ENCODE assay signal across 9 mouse cellular contexts in genomic region chr9:40333649-40334396, GRCm38 (mm10).
DNase-seq lines count a peak whose midpoint lies in the region; ATAC-seq and TF ChIP-seq lines count a peak whose summit lies in the region.
"Had no signal": no experiment of that assay in that cellular context is flagged by ENCODE, and none has a peak within 500 bp of the region (broad histone marks: within the 10 kb centered on the region; RNA-seq: fewer than 3 reads in every experiment).

No protein-coding gene starts in this region.

- no peaks in the 10 kb centered on the region for H3K79me2 ChIP-seq in MEL (ENCODE audit: control insufficient read depth, insufficient read depth, low read length, poor library complexity)

- H3K9ac ChIP-seq in kidney, embryonic 14.5 days (ENCODE audit: low read depth, low read length): no peak overlapping the region
- H3K9ac ChIP-seq in MEL (ENCODE audit: control insufficient read depth, low read depth, low read length, poor library complexity, severe bottlenecking): no peak overlapping the region

- no peaks in the 10 kb centered on the region for H3K27me3 ChIP-seq in kidney, adult 2 months (replicated peaks; ENCODE audit: control insufficient read depth, insufficient read depth, low read length)
- no peaks in the 10 kb centered on the region for H3K27me3 ChIP-seq in kidney, embryonic 14.5 days (ENCODE audit: control insufficient read depth, insufficient read depth, low read length)
- no peaks in the 10 kb centered on the region for H3K27me3 ChIP-seq in MEL (ENCODE audit: control insufficient read depth in 1 of 2, insufficient read depth in 2 of 2, low read length in 2 of 2)

- intact Hi-C loops in gastrocnemius, postnatal 14 days (cut with DNase I; ENCODE audit: low total_unique reads): loop anchor here (5.0 to 10.0 kb wide), 3 partner anchors 51 to 141 kb away; no protein-coding TSS in a partner anchor

- no peak for TF ChIP-seq POLR2A in kidney, adult 2 months (IDR thresholded peaks at IDR 0.05; ENCODE audit: low read depth, low read length)
- no peak for TF ChIP-seq POLR2A in MEL (IDR thresholded peaks at IDR 0.05; ENCODE audit: control insufficient read depth in 1 of 2, insufficient read depth in 1 of 2, low read depth in 1 of 2, low read length in 2 of 2, poor library complexity in 1 of 2)

- H3K4me2 ChIP-seq in kidney, embryonic 14.5 days (replicated peaks; ENCODE audit: low read depth, low read length): no peak overlapping the region

- no peaks in the 10 kb centered on the region for H3K36me3 ChIP-seq in kidney, adult 2 months (ENCODE audit: control insufficient read depth, insufficient read depth, low read length)
- H3K36me3 ChIP-seq in kidney, embryonic 14.5 days (ENCODE audit: control insufficient read depth, insufficient read depth, low read length): no peaks in the 10 kb centered on the region
- no peaks in the 10 kb centered on the region for H3K36me3 ChIP-seq in MEL (ENCODE audit: control insufficient read depth in 1 of 2, insufficient read depth in 2 of 2, low read length in 2 of 2)

- H3K4me3 ChIP-seq in kidney, adult 2 months (ENCODE audit: insufficient read depth, low read depth, low read length): no peak overlapping the region
- no peak overlapping the region for H3K4me3 ChIP-seq in kidney, embryonic 14.5 days (ENCODE audit: low read length)
- H3K4me3 ChIP-seq in MEL (ENCODE audit: control insufficient read depth in 1 of 2, insufficient read depth in 1 of 2, low read depth in 2 of 2, low read length in 2 of 2): no peak overlapping the region
- H3K4me3 ChIP-seq: erythroblast, embryonic 14.5 days had no signal

- ATAC-seq in kidney, embryonic 14.5 days (ENCODE audit: low FRiP score, low TSS enrichment): no peak

- no peak for TF ChIP-seq RAD21 in MEL (IDR thresholded peaks at IDR 0.05; ENCODE audit: low read depth, low read length)

- 41% methylated on average over 9 of the region's 9 CpGs for WGBS in kidney, adult 2 months
- WGBS in kidney, embryonic 14.5 days: 61% methylated on average over 9 of the region's 9 CpGs

- no peak overlapping the region for H3K27ac ChIP-seq in kidney, adult 2 months (ENCODE audit: insufficient read depth, low read depth, low read length)
- no peak overlapping the region for H3K27ac ChIP-seq in kidney, embryonic 14.5 days (ENCODE audit: low read depth, low read length)
- no peak overlapping the region for H3K27ac ChIP-seq in MEL (ENCODE audit: control insufficient read depth, low read depth, low read length)

- H3K4me1 ChIP-seq in kidney, adult 2 months (ENCODE audit: control insufficient read depth, insufficient read depth, low read length): peaks cover 36% of the 10 kb centered on the region
- H3K4me1 ChIP-seq in kidney, embryonic 14.5 days (ENCODE audit: control insufficient read depth, insufficient read depth, low read length): no peaks in the 10 kb centered on the region
- no peaks in the 10 kb centered on the region for H3K4me1 ChIP-seq in MEL (ENCODE audit: control insufficient read depth in 1 of 2, insufficient read depth in 2 of 2, low read length in 2 of 2)

- TF ChIP-seq CTCF in kidney, adult 2 months (conservative IDR thresholded peaks at IDR 0.05; ENCODE audit: insufficient read depth, insufficient read length, low read depth, low read length): peak; percentile 88
- peak; percentile 25 to 56 (median 48); a peak in 5 of 6 replicates for TF ChIP-seq CTCF in MEL (IDR thresholded peaks at IDR 0.05 in 2 of 3, conservative IDR thresholded peaks at IDR 0.05 in 1 of 3; ENCODE audit: control insufficient read depth in 1 of 3, insufficient read depth in 1 of 3, low read depth in 2 of 3, low read length in 3 of 3, poor library complexity in 1 of 3, severe bottlenecking in 1 of 3)

- peak; percentile 70 for DNase-seq in kidney, adult 2 months
- peak; percentile 7 for DNase-seq in MEL (ENCODE audit: low read depth, low spot score)
- peak; percentile 91 for DNase-seq in cerebellum, adult 9-10 months
- peak; percentile 75 for DNase-seq in gastrocnemius, postnatal 14 days
- peak; percentile 73 to 94 for DNase-seq in layer of hippocampus, postnatal 25 days (ENCODE audit: extremely low spot score in 1 of 2, low spot score in 1 of 2)
- peak; percentile 79 for DNase-seq in naive thymus-derived CD4-positive, alpha-beta T cell, adult 2 months (ENCODE audit: low read depth)
- peak; percentile 55 to 63 for DNase-seq in thymus, postnatal 36 days

- TF ChIP-seq EP300 in MEL (IDR thresholded peaks at IDR 0.05; ENCODE audit: low read depth in 1 of 2, low read length in 2 of 2): no peak

- no peaks in the 10 kb centered on the region for H3K9me3 ChIP-seq in kidney, embryonic 14.5 days (ENCODE audit: control insufficient read depth, low read length)
- no peaks in the 10 kb centered on the region for H3K9me3 ChIP-seq in MEL (replicated peaks; ENCODE audit: insufficient read depth, low read length)

TF ChIP-seq in MEL, 35 proteins besides CTCF, POLR2A, EP300 and RAD21:
- no peak for TF ChIP-seq SMC3 (IDR thresholded peaks at IDR 0.05; ENCODE audit: low read depth, low read length)
- TF ChIP-seq ELF1 (IDR thresholded peaks at IDR 0.05; ENCODE audit: low read depth, low read length): no peak
- TF ChIP-seq POLR2AphosphoS5 (IDR thresholded peaks at IDR 0.05; ENCODE audit: borderline replicate concordance, low read depth, low read length): no peak
- no peak for TF ChIP-seq MYC (IDR thresholded peaks at IDR 0.05; ENCODE audit: low read depth, low read length)
- TF ChIP-seq BHLHE40 (IDR thresholded peaks at IDR 0.05; ENCODE audit: borderline replicate concordance, low read depth, low read length): no peak
- no peak for TF ChIP-seq MYB (IDR thresholded peaks at IDR 0.05; ENCODE audit: low read depth, low read length)
- TF ChIP-seq E2F4 (IDR thresholded peaks at IDR 0.05; ENCODE audit: borderline replicate concordance, low read depth, low read length): no peak
- TF ChIP-seq RCOR1 (IDR thresholded peaks at IDR 0.05; ENCODE audit: low read depth, low read length): no peak
- no peak for TF ChIP-seq ZNF384 (IDR thresholded peaks at IDR 0.05; ENCODE audit: low read depth, low read length)
- TF ChIP-seq POLR2AphosphoS2 (IDR thresholded peaks at IDR 0.05; ENCODE audit: low read length): no peak
- TF ChIP-seq MAZ (IDR thresholded peaks at IDR 0.05; ENCODE audit: low read depth, low read length): no peak
- TF ChIP-seq SIN3A (IDR thresholded peaks at IDR 0.05; ENCODE audit: low read length): no peak
- TF ChIP-seq UBTF (IDR thresholded peaks at IDR 0.05; ENCODE audit: borderline replicate concordance, insufficient read depth, low read depth, low read length): no peak
- TF ChIP-seq TCF12 (IDR thresholded peaks at IDR 0.05; ENCODE audit: low read depth, low read length): no peak
- TF ChIP-seq CHD1 (IDR thresholded peaks at IDR 0.05; ENCODE audit: low read depth, low read length): no peak
- TF ChIP-seq CHD2 (IDR thresholded peaks at IDR 0.05; ENCODE audit: low read length): no peak
- TF ChIP-seq MXI1 (IDR thresholded peaks at IDR 0.05; ENCODE audit: low read depth, low read length): no peak
- TF ChIP-seq JUND (IDR thresholded peaks at IDR 0.05; ENCODE audit: low read depth, low read length): no peak
- TF ChIP-seq ZMIZ1 (IDR thresholded peaks at IDR 0.05; ENCODE audit: low read depth, low read length): no peak
- no peak for TF ChIP-seq HCFC1 (IDR thresholded peaks at IDR 0.05; ENCODE audit: low read depth, low read length)

Comparison
In these comparisons a context has a peak if more than half of its experiments do, and no peak if none do; other contexts are left out.
1. DNase-seq: peak in every context shown above with its lines; median percentile 91 in cerebellum, adult 9-10 months; 84 in layer of hippocampus, postnatal 25 days; 79 in naive thymus-derived CD4-positive, alpha-beta T cell, adult 2 months; 75 in gastrocnemius, postnatal 14 days; 70 in kidney, adult 2 months; 59 in thymus, postnatal 36 days; 7 in MEL.